Mouse (Mus musculus) intestine, embryonic 16.5 days (tissue): ENCODE data around the gene Ly6g6c. TPM values are rescaled to one million over a fixed set of nuclear protein-coding genes. Genes with fewer than 3 reads are reported as not detected.

Source experiments
- ATAC-seq: fragments of 200-750 bp; cut with Nextera tagmentation; 2 replicates; pipeline ENCODE4 v1.8.0; 2017; ENCODE audit warnings: moderate TSS enrichment, moderate library complexity
- H3K27ac ChIP-seq: fragments of 300-500 bp; sonication (generic); 2 replicates; pipeline ENCODE4 v1.5.1; 2014; ENCODE audit warnings: mild to moderate bottlenecking, low read length
- H3K27me3 ChIP-seq: fragments of 300-500 bp; sonication (generic); replicated peaks from 2 replicates; pipeline ENCODE4 v1.6.1; 2014; ENCODE audit warnings: low read length, control low read depth, mixed read lengths; ENCODE audit not compliant: control insufficient read depth, insufficient read depth
- H3K36me3 ChIP-seq: fragments of 300-500 bp; sonication (generic); 2 replicates; pipeline ENCODE4 v1.6.1; 2014; ENCODE audit warnings: low read length, control low read depth; ENCODE audit not compliant: control insufficient read depth, insufficient read depth
- H3K4me1 ChIP-seq: fragments of 300-500 bp; sonication (generic); 2 replicates; pipeline ENCODE4 v1.6.1; 2014; ENCODE audit warnings: low read length, control low read depth, mixed read lengths; ENCODE audit not compliant: control insufficient read depth, insufficient read depth
- H3K4me2 ChIP-seq: fragments of 300-500 bp; sonication (generic); 2 replicates; pipeline ENCODE4 v1.6.1; 2014; ENCODE audit warnings: low read depth, low read length, control low read depth
- H3K4me3 ChIP-seq: fragments of 300-500 bp; sonication (generic); 2 replicates; pipeline ENCODE4 v1.5.1; 2014; ENCODE audit warnings: mild to moderate bottlenecking, low read length
- H3K9ac ChIP-seq: fragments of 300-500 bp; sonication (generic); 2 replicates; pipeline ENCODE4 v1.6.1; 2014; ENCODE audit warnings: low read depth, low read length
- H3K9me3 ChIP-seq: fragments of 300-500 bp; sonication (generic); 2 replicates; pipeline ENCODE4 v1.6.1; 2016; ENCODE audit warnings: low read length, control low read depth; ENCODE audit not compliant: control insufficient read depth
- WGBS: fragments of 180-500 bp; shearing (Covaris S2); extraction: QIAGEN DNeasy Blood & Tissue Kit; methylation state at CpG from one replicate; pipeline ENCODE4 v1.1.7; 2014; 5-methylcytosine and 5-hydroxymethylcytosine counted together
- polyA plus RNA-seq: library from polyadenylated mRNA; unstranded; fragments of >200 nt; fragmentation: Nextera tagmentation; extraction: Ambion mirVana; gene quantifications from 2 replicates; pipeline ENCODE4 v1.2.1, GENCODE M21; 2015

Ly6g6c gene
- polyA plus RNA-seq, result 0.24 TPM in 1 of 2 replicates, not detected in the other

DNA sequence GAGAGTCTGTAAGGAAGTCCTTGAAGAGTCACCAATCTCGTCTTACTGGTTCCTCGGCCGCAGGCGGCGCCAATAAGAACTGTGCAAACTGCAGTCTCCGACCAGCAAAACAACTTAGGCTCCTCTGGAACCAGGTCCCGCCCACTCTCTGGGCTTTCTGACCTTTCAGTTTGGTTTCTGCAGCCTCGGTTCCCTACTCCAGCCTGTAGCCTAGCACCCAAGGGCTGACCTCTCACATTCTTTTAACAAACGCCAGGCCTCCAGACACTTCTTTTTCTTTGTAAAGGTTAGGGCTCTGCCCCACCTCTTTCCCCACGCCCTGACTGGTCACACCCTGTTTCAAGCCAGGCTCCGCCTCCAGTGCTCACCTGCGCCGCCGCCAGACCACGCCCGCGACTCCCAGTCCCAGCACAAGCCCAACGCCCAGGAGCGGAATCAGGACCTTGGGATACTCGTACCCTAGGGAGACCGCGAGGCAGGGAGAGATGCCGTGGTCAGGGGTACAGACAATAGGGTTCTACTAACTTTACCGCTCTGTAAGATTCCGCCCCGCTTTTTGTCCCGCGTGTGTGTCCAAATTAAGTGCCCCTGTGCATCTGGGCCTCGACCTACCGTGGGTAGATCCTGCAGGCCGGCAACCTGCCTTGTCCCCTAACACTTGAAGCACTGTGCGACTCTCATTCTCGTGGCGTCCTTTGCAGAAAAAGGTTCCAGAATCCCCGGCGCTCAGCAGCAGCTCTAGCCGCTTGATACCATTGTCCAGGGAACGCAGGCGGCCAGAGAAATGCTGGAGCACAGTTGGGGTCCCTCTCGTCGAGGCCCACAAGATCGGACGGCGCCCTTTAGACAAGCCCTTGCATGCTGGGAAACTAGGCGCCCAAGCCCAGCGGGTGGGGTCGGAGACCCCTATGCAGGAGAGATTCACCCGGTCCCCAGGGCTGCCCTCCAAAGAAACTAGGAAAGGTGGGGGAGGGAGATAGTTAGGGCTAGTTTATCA is at the start of gene Ly6g6c:
TSS of gene Ly6g6c (plus strand) at position 438 of the 997 bp plus-strand sequence.
- peak within 1 kb of the TSS; percentile 50 for H3K4me3 ChIP-seq
- H3K36me3 ChIP-seq, result no peaks in the 10 kb centered on the region
- H3K9ac ChIP-seq, result peak within 1 kb of the TSS; percentile 59
- WGBS, result 4% methylated on average over 48 of the region's 48 CpGs
- H3K4me2 ChIP-seq, result peak within 1 kb of the TSS; percentile 69
- peaks cover 29% of the 10 kb centered on the region for H3K4me1 ChIP-seq
- no peaks in the 10 kb centered on the region for H3K9me3 ChIP-seq
- no peaks in the 10 kb centered on the region; the same call in 1 of the 2 replicates for H3K27me3 ChIP-seq
- peak within 1 kb of the TSS; percentile 79 for H3K27ac ChIP-seq
- peak; percentile 90 for ATAC-seq

- Histone ChIP-seq H3K4me3 (no peak within 1 kb of the TSS), H3K27ac (no peak within 1 kb of the TSS), H3K4me1 (peaks cover 17% of the 10 kb centered on the region), H3K4me2 (no peak within 1 kb of the TSS), H3K9ac (peak within 1 kb of the TSS; percentile 42), H3K27me3 (no peaks in the 10 kb centered on the region), H3K36me3 (peaks cover 29% of the 10 kb centered on the region), H3K9me3 (no peaks in the 10 kb centered on the region)
- WGBS, result 48% methylated on average over 12 of the region's 12 CpGs
- ATAC-seq, result peak; percentile 47
Observed at GRCm38 (mm10) chr17:35016376-35016775, 48.8 kb upstream of the Ly6g6c start, which contains the start of gene Vwa7. Gene Vwa7, plus strand, starts transcription at chr17:35016579.

DNA sequence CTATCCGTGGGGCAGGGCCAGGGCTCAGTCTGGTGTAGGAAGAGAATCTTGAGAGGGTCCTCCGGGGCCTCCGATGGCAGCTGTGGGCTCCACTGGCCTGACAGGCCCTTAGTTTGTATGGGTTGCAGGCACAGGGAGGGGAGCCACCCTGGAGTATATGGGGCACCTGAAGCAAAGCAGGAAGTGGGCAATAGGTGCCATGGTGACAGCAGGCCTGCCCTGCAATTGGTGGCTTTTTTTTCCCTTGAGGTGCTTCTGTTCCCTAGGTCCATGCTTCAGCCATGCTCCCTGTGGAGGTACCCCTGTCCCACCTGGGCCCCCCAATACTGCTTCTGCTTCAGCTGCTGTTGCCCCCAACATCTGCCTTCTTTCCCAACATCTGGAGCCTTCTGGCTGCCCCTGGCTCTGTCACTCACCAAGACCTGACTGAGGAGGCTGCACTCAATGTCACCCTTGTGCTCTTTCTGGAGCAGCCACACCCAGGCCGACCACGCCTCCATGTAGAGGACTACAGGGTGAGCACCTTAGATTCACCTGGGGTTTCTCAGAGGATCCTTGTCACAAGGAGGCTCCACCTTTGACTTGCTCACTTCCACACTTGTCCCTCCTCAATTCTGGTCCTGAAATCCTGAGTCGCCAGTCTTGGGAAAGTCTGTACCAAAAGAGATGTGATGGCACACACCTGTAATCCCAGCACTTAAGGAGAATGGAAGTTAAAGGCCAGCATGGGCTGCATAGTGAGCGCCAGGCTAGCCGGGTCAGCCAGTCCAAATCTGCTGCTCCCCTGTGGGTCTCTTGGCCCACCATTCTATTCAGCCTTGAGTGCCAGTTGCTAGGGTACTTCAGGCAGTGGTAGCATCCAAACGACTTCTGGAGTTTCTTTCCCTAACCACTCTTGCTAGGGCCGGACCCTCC is 48.1 kb upstream of the Ly6g6c start:
- no peaks in the 10 kb centered on the region for H3K27me3 ChIP-seq
- no peaks in the 10 kb centered on the region for H3K9me3 ChIP-seq
- no peak for ATAC-seq
- no peak overlapping the region for H3K27ac ChIP-seq
- H3K36me3 ChIP-seq, result peaks cover 29% of the 10 kb centered on the region
- H3K4me1 ChIP-seq, result peaks cover 24% of the 10 kb centered on the region
- peak overlapping the region; percentile 42; the same call in 1 of the 2 replicates for H3K9ac ChIP-seq
- H3K4me2 ChIP-seq, result no peak overlapping the region
- WGBS, result 76% methylated on average over 10 of the region's 10 CpGs
- H3K4me3 ChIP-seq, result no peak overlapping the region

- Histone ChIP-seq H3K27me3 (no peaks in the 10 kb centered on the region), H3K4me3 (no peak overlapping the region), H3K36me3 (peaks cover 23% of the 10 kb centered on the region), H3K4me1 (peaks cover 26% of the 10 kb centered on the region), H3K9ac (no peak overlapping the region), H3K27ac (no peak overlapping the region), H3K9me3 (no peaks in the 10 kb centered on the region), H3K4me2 (no peak overlapping the region)
- 72% methylated on average over 14 of the region's 14 CpGs for WGBS
- ATAC-seq, result no peak
Observed at GRCm38 (mm10) chr17:35017706-35018030, 47.5 kb upstream of the Ly6g6c start.

DNA sequence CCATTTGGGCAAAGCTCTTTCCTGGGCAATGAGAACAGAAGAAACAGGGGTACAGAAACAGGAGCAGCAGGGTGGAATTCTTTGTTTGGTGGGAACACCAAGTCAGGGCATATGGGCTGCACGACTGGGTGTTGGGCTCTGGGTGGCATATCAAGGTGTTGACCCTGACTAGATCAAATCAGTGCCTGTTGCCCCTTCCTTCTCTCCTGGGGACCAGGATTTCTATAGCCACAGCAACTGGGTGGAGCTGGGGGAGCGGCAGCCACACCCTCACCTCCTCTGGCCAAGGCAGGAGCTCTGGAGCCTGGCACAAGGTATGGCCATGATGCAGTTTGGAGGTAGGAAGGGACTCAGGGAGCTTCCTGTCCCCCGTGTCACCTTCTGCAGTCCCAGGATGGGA is 47.0 kb upstream of the Ly6g6c start:
- H3K36me3 ChIP-seq, result peaks cover 19% of the 10 kb centered on the region
- H3K4me2 ChIP-seq, result no peak overlapping the region
- no peak overlapping the region for H3K4me3 ChIP-seq
- WGBS, result 75% methylated on average over 3 of the region's 3 CpGs
- no peak overlapping the region for H3K27ac ChIP-seq
- no peaks in the 10 kb centered on the region for H3K9me3 ChIP-seq
- ATAC-seq, result no peak
- no peaks in the 10 kb centered on the region for H3K27me3 ChIP-seq
- H3K9ac ChIP-seq, result no peak overlapping the region
- H3K4me1 ChIP-seq, result peaks cover 26% of the 10 kb centered on the region

- Histone ChIP-seq H3K4me1 (peaks cover 36% of the 10 kb centered on the region), H3K9ac (no peak overlapping the region), H3K4me2 (no peak overlapping the region), H3K27ac (no peak overlapping the region), H3K4me3 (no peak overlapping the region), H3K27me3 (no peaks in the 10 kb centered on the region), H3K36me3 (peaks cover 9% of the 10 kb centered on the region), H3K9me3 (no peaks in the 10 kb centered on the region)
- no peak for ATAC-seq
- WGBS, result 79% methylated on average over 11 of the region's 11 CpGs
Observed at GRCm38 (mm10) chr17:35019894-35020293, 45.3 kb upstream of the Ly6g6c start.

DNA sequence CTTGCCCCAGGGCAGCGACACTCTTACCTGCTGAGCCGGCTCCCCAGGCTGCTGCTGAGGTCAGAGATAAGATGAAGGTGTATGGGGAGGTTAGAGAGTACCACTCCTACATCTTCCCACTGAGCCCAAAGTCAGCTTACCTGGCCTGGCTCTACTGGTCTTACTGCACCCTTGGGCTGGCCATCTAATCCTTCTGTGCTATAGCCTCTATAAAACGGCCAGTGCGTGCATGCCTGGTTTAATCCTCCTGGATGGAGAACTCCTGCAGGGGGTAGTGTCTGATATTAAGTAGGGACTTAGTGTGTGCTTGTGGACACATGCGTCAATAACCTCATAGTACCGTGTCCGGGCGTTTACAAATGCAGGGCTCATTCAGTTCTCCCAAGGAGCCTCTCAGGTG is 44.6 kb upstream of the Ly6g6c start:
- no peak overlapping the region for H3K4me2 ChIP-seq

GRCm38 (mm10) chr17:35021163-35021808 is 43.9 kb upstream of the Ly6g6c start:
- H3K27ac ChIP-seq, result 0 out of 2 replicates have a peak overlapping the region, but pooled peaks have one; percentile 6
- H3K36me3 ChIP-seq, result no peaks in the 10 kb centered on the region; the same call in 1 of the 2 replicates
- H3K9ac ChIP-seq, result no peak overlapping the region
- H3K4me1 ChIP-seq, result peaks cover 32% of the 10 kb centered on the region
- peak; percentile 34 for ATAC-seq
- 11% methylated on average over 17 of the region's 17 CpGs for WGBS
- H3K4me3 ChIP-seq, result no peak overlapping the region
- H3K9me3 ChIP-seq, result no peaks in the 10 kb centered on the region
- H3K27me3 ChIP-seq, result no peaks in the 10 kb centered on the region
- H3K4me2 ChIP-seq, result peak overlapping the region; percentile 20; the same call in 1 of the 2 replicates

More for the DNA sequence above, 44.6 kb upstream of the Ly6g6c start:
- 85% methylated on average over 8 of the region's 8 CpGs for WGBS
- H3K9me3 ChIP-seq, result no peaks in the 10 kb centered on the region
- ATAC-seq, result no peak
- H3K4me1 ChIP-seq, result peaks cover 36% of the 10 kb centered on the region
- H3K27me3 ChIP-seq, result no peaks in the 10 kb centered on the region
- no peak overlapping the region for H3K4me3 ChIP-seq
- peaks cover 3% of the 10 kb centered on the region; the same call in 1 of the 2 replicates for H3K36me3 ChIP-seq
- H3K9ac ChIP-seq, result no peak overlapping the region
- no peak overlapping the region for H3K27ac ChIP-seq
